Mouse (Mus musculus): Measurements from ENCODE around the gene M1ap. TPM values are rescaled to one million over a fixed set of nuclear protein-coding genes. Genes with fewer than 3 reads are reported as not detected.
A peak's percentile ranks its signal among the peaks of the same experiment; 100 is the strongest.

Gene M1ap
- polyA plus RNA-seq, 1 experiment from 2014 or later = 0.13 TPM

- H3K4me3 ChIP-seq (ENCODE audit: low read depth, low read length) = no peak overlapping the region
- WGBS = under 1% methylated on average over 24 of the region's 24 CpGs
- ATAC-seq = peak; percentile 24; the same call in 1 of the 2 replicates
These were observed 124.5 kb downstream of the M1ap start for GRCm38 (mm10) chr6:83071220-83071619.

GRCm38 (mm10) chr6:83074979-83075378 is 128.3 kb downstream of the M1ap start:
- H3K9ac ChIP-seq (ENCODE audit: low read length) = no peak overlapping the region
- no peaks in the 10 kb centered on the region for H3K9me3 ChIP-seq (replicated peaks; ENCODE audit: control insufficient read depth, low read length)
- H3K4me1 ChIP-seq (ENCODE audit: control insufficient read depth, insufficient read depth, low read length) = peaks cover 5% of the 10 kb centered on the region
- peaks cover 4% of the 10 kb centered on the region; the same call in 1 of the 2 replicates for H3K36me3 ChIP-seq (ENCODE audit: control insufficient read depth, insufficient read depth, low read length)
- H3K4me2 ChIP-seq (ENCODE audit: low read length) = no peak overlapping the region
- H3K4me3 ChIP-seq (ENCODE audit: low read depth, low read length) = no peak overlapping the region
- no peak overlapping the region for H3K27ac ChIP-seq (ENCODE audit: low read depth, low read length)
- WGBS = 17% methylated on average over 2 of the region's 2 CpGs
- ATAC-seq (no peak), DNase-seq (ENCODE audit: low spot score) (no peak)
- peaks cover 56% of the 10 kb centered on the region for H3K27me3 ChIP-seq (replicated peaks; ENCODE audit: control insufficient read depth, insufficient read depth, low read length)

More at GRCm38 (mm10) chr6:83071220-83071619, 124.5 kb downstream of the M1ap start:
- Histone ChIP-seq H3K9me3 (replicated peaks; ENCODE audit: control insufficient read depth, low read length) (no peaks in the 10 kb centered on the region), H3K36me3 (ENCODE audit: control insufficient read depth, insufficient read depth, low read length) (no peaks in the 10 kb centered on the region), H3K9ac (ENCODE audit: low read length) (no peak overlapping the region), H3K27ac (ENCODE audit: low read depth, low read length) (no peak overlapping the region), H3K4me2 (ENCODE audit: low read length) (no peak overlapping the region), H3K27me3 (replicated peaks; ENCODE audit: control insufficient read depth, insufficient read depth, low read length) (peaks cover 89% of the 10 kb centered on the region), H3K4me1 (ENCODE audit: control insufficient read depth, insufficient read depth, low read length) (no peaks in the 10 kb centered on the region; the same call in 1 of the 2 replicates)
- DNase-seq (ENCODE audit: low spot score) = no peak

- H3K4me3 ChIP-seq (ENCODE audit: low read depth, low read length) = peak within 1 kb of the TSS; percentile 72
- ATAC-seq (peak; percentile 66), DNase-seq (ENCODE audit: low spot score) (peak; percentile 49)
- H3K4me1 ChIP-seq (ENCODE audit: control insufficient read depth, insufficient read depth, low read length) = peaks cover 5% of the 10 kb centered on the region; the same call in 1 of the 2 replicates
- peak within 1 kb of the TSS; percentile 97 for H3K4me2 ChIP-seq (ENCODE audit: low read length)
- H3K9ac ChIP-seq (ENCODE audit: low read length) = peak within 1 kb of the TSS; percentile 80
- peak within 1 kb of the TSS; percentile 89 for H3K27ac ChIP-seq (ENCODE audit: low read depth, low read length)
- peaks cover 22% of the 10 kb centered on the region for H3K36me3 ChIP-seq (ENCODE audit: control insufficient read depth, insufficient read depth, low read length)
- H3K9me3 ChIP-seq (replicated peaks; ENCODE audit: control insufficient read depth, low read length) = no peaks in the 10 kb centered on the region
- 0% methylated on average over 51 of the region's 54 CpGs for WGBS
- H3K27me3 ChIP-seq (replicated peaks; ENCODE audit: control insufficient read depth, insufficient read depth, low read length) = peaks cover 35% of the 10 kb centered on the region
These were observed 131.1 kb downstream of the M1ap start, which contains the start of gene Pcgf1 for GRCm38 (mm10) chr6:83077630-83078323. Gene Pcgf1 (plus strand): TSS chr6:83077869.

- DNase-seq (ENCODE audit: low spot score) (peak; percentile 99), ATAC-seq (peak; percentile 96)
- H3K9ac ChIP-seq (ENCODE audit: low read length) = peak overlapping the region; percentile 80
- H3K4me2 ChIP-seq (ENCODE audit: low read length) = peak overlapping the region; percentile 97
- peaks cover 22% of the 10 kb centered on the region for H3K36me3 ChIP-seq (ENCODE audit: control insufficient read depth, insufficient read depth, low read length)
- H3K4me3 ChIP-seq (ENCODE audit: low read depth, low read length) = peak overlapping the region; percentile 72
- peak overlapping the region; percentile 89 for H3K27ac ChIP-seq (ENCODE audit: low read depth, low read length)
- no peaks in the 10 kb centered on the region for H3K9me3 ChIP-seq (replicated peaks; ENCODE audit: control insufficient read depth, low read length)
- WGBS = under 1% methylated on average over 46 of the region's 46 CpGs
- peaks cover 5% of the 10 kb centered on the region; the same call in 1 of the 2 replicates for H3K4me1 ChIP-seq (ENCODE audit: control insufficient read depth, insufficient read depth, low read length)
- H3K27me3 ChIP-seq (replicated peaks; ENCODE audit: control insufficient read depth, insufficient read depth, low read length) = peaks cover 36% of the 10 kb centered on the region
These were observed 131.7 kb downstream of the M1ap start for GRCm38 (mm10) chr6:83078324-83078858.

Small RNA genes within 50 kb of the gene (microRNA-seq; reads per million reads assigned to microRNA genes)
- not detected for gene Mir7040

Other genes starting within 250 kb of the M1ap start
- 126 and 134 TPM in 2 replicates for gene Pole4, start 241.5 kb upstream of the M1ap start, polyA plus RNA-seq (2014; fragmentation: Nextera tagmentation; extraction: Ambion mirVana)
- gene Hk2, start 172.4 kb upstream of the M1ap start, polyA plus RNA-seq (2014; fragmentation: Nextera tagmentation; extraction: Ambion mirVana) = 4.9 and 5.5 TPM in 2 replicates
- gene Sema4f, start 7.1 kb upstream of the M1ap start, polyA plus RNA-seq (2014; fragmentation: Nextera tagmentation; extraction: Ambion mirVana) = 4.0 and 5.7 TPM in 2 replicates
- gene Dok1, start 86.6 kb downstream of the M1ap start, polyA plus RNA-seq (2014; fragmentation: Nextera tagmentation; extraction: Ambion mirVana) = 2.6 and 3.4 TPM in 2 replicates
- gene Loxl3, start 87.3 kb downstream of the M1ap start, polyA plus RNA-seq (2014; fragmentation: Nextera tagmentation; extraction: Ambion mirVana) = 3.8 and 4.9 TPM in 2 replicates
- gene Aup1, start 107.6 kb downstream of the M1ap start, polyA plus RNA-seq (2014; fragmentation: Nextera tagmentation; extraction: Ambion mirVana) = 101 and 107 TPM in 2 replicates
- 32.6 and 32.9 TPM in 2 replicates for gene Htra2, start 108.4 kb downstream of the M1ap start, polyA plus RNA-seq (2014; fragmentation: Nextera tagmentation; extraction: Ambion mirVana)
- 0.33 and 0.62 TPM in 2 replicates for gene Dqx1, start 110.9 kb downstream of the M1ap start, polyA plus RNA-seq (2014; fragmentation: Nextera tagmentation; extraction: Ambion mirVana)
- not detected in 2 replicates for gene Tlx2, start 123.4 kb downstream of the M1ap start, polyA plus RNA-seq (2014; fragmentation: Nextera tagmentation; extraction: Ambion mirVana)
- gene Pcgf1, start 131.0 kb downstream of the M1ap start, polyA plus RNA-seq (2014; fragmentation: Nextera tagmentation; extraction: Ambion mirVana) = 51.3 and 56.1 TPM in 2 replicates
- not detected in 2 replicates for gene Lbx2, start 139.5 kb downstream of the M1ap start, polyA plus RNA-seq (2014; fragmentation: Nextera tagmentation; extraction: Ambion mirVana)
- 1.9 TPM in 2 replicates for gene Ccdc142, start 154.7 kb downstream of the M1ap start, polyA plus RNA-seq (2014; fragmentation: Nextera tagmentation; extraction: Ambion mirVana)
- gene Gm42688, start 154.7 kb downstream of the M1ap start, polyA plus RNA-seq (2014; fragmentation: Nextera tagmentation; extraction: Ambion mirVana) = 1.9 and 2.7 TPM in 2 replicates
- 128 and 154 TPM in 2 replicates for gene Mrpl53, start 162.1 kb downstream of the M1ap start, polyA plus RNA-seq (2014; fragmentation: Nextera tagmentation; extraction: Ambion mirVana)
- gene Mogs, start 168.6 kb downstream of the M1ap start, polyA plus RNA-seq (2014; fragmentation: Nextera tagmentation; extraction: Ambion mirVana) = 8.8 and 15.0 TPM in 2 replicates
- 197 and 214 TPM in 2 replicates for gene Wbp1, start 174.7 kb downstream of the M1ap start, polyA plus RNA-seq (2014; fragmentation: Nextera tagmentation; extraction: Ambion mirVana)
- 15.6 and 17.5 TPM in 2 replicates for gene Ino80b, start 178.5 kb downstream of the M1ap start, polyA plus RNA-seq (2014; fragmentation: Nextera tagmentation; extraction: Ambion mirVana)
- gene Rtkn, start 188.6 kb downstream of the M1ap start, polyA plus RNA-seq (2014; fragmentation: Nextera tagmentation; extraction: Ambion mirVana) = 4.7 and 4.8 TPM in 2 replicates
- gene Wdr54, start 209.5 kb downstream of the M1ap start, polyA plus RNA-seq (2014; fragmentation: Nextera tagmentation; extraction: Ambion mirVana) = 20.6 and 23.9 TPM in 2 replicates
- 5.8 and 7.5 TPM in 2 replicates for gene 1700003E16Rik, start 209.5 kb downstream of the M1ap start, polyA plus RNA-seq (2014; fragmentation: Nextera tagmentation; extraction: Ambion mirVana)
- 101 and 133 TPM in 2 replicates for gene Dctn1, start 219.0 kb downstream of the M1ap start, polyA plus RNA-seq (2014; fragmentation: Nextera tagmentation; extraction: Ambion mirVana)